Mouse (Mus musculus): ENCODE data around the gene Arf6.
A peak's percentile ranks its signal among the peaks of the same experiment; 100 is the strongest.
"Not testable (repeated sequence)": the region's sequence is repeated elsewhere in the genome, so short reads cannot be mapped to it uniquely, and the experiment has no call there.

The Arf6 gene

DNA sequence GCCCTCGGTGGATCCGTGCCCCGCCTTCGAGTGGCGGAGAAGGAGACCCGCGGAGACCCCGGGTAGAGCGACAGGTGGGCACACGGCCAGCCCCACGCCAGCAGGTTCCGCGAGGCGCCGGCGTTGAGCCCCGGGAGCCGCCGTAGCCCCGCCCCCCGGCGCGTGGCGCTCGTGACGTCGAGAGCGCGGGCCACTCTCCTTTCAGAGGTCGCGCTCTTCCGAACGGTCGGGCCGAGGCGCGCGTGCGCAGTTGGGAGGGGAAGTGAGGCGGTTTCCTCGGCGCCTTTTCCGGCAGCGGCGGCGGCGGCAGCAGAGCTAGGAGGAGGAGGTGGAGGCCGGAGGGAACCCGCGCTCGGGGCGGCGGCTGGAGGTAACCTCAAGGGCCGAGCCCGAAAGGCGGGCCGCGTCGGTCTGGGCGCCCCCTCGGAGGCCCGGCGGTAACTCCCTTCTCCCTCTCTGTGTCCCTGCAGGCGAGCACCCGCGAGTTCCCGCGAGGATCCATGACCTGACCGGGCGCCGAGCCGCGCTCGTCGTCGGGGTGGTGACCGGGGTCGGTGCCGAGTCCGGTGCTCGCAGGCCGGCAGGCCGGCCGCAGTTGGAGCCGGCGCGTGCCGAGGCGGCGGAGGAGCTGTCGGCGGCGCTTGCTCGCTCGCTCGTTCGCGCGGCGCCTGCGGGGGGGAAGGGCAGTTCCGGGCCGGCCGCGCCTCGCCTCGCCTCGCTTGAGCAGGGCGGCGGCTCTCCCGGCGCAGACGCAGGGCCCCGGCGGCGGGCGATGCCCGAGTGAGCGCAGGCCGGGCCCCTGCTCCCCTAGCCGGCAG, at the start of gene Arf6, which contains the start of gene Gm9887:
Arf6 (plus strand) TSS at position 297 of the 818 bp plus-strand sequence.
Gm9887 (minus strand) TSS at position 605 of the 818 bp plus-strand sequence.
- DNase-seq, result peak; percentile 98 to 99

DNA sequence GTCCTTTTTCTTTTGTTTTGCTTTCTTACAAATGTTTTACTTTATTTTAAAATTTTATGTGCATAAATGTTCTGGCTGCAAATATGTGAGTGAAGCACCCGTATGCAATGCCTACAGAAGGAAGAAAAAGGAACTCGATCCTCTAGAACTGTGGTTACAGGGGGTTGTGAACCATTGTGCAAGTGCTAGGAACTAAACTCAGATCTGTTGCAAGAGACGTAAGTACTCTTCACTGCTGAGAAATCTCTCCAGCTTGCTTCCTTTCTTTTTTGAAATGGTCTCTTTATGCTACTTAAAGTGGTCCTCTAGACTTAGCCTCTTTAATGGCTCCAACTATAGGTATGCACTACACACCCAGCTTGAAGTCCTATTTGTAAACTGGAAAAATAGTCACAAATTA, 40.8 kb upstream of the Arf6 start:
- peak in 1 of 2 experiments; percentile 20 for DNase-seq

GRCm38 (mm10) chr12:69332147-69332546, 39.8 kb upstream of the Arf6 start:
- DNase-seq, result no peak

DNA sequence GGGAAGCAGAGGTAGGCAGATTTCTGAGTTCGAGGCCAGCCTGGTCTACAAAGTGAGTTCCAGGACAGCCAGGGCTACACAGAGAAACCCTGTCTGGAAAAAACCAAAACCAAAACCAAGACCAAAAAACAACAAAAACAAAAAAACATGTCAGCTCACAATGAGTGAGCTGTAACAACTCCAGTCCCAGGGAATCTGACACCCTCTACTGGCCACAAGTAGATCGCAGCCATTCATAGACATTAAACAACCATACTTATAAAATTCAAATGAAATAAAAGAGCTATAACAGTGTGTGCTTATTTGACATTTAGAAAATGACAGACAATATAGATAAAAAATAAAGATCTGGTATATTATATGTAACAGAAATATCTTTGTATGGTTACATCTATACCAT, 38.4 kb upstream of the Arf6 start:
- peak in 1 of 2 experiments; percentile 51 for DNase-seq

DNA sequence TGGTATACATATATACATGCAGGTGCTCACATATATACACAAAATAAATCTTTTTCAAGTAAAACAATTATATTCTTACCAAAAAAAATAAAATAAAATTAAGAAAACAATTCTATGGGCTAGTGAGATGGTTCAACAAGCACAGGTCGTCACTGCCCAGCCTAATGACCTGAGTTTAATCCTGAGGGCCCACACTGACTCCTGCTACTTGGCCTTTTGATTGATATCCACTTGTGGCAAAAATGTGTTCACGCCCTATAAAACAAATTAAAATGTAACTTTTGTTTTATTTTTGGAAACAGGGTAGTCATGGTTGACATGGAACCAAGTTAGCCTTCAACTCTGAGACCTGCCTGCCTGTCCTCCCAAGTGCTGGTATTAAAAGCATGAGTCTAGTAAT, 22.0 kb upstream of the Arf6 start:
- no peak for DNase-seq

- DNase-seq, result no peak
Measured at GRCm38 (mm10) chr12:69351685-69352084, 20.3 kb upstream of the Arf6 start.

DNA sequence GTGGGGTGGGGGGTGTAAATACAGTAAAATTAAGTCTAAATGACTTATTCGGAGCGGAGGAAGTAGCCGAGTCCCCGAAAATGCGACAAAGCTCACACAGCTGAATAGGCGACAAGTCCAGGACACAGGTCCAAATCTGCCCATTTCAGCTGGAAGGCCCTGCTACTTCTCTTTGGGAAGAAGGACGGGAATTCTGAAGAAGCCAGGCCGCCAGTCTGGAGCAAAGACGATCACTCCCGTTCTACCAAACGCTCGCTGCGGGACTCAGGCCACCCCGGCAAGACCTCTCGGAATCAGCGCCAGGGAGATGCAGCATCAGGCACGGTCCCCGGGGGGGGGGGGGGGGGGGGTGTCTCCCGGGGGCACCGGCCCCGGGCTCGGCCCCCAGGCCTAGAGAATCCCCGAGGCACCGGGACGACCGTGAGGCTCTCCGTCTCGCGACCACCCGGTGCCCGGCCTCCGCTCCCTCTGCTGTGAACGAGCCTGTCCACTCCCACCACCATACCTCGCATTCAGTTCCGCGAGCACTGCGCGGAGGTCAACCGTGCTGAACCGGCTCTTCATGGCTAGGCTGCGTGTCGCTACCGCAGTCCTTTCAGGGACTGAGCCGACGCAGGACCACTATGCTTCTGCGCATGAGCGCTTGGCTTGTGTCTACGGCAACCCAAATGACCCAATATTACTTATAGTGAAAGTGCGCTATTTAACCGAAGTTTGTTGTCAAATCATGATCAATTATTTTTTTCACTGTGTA, 15.2 kb upstream of the Arf6 start, which contains the start of gene Nemf:
Nemf (minus strand) TSS at position 620 of the 754 bp plus-strand sequence.
- DNase-seq, result peak; percentile 87 to 88

DNA sequence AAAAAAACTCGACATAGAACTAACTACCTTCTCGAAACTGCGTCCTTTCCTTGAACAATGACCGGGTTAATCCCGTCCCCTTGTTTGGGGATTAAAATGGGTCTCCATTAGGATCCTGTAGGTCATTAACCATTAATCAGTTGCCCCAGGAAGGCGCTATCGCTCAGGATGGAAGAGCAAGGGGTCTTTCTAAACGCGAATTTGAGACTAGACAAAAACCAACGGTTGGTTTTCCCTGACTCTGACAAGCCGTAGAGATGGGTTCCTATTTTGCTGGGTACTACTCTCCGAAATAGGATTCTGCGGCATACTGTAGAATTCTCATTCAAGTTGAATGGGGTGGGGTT, 14.7 kb upstream of the Arf6 start:
- no peak for DNase-seq

DNA sequence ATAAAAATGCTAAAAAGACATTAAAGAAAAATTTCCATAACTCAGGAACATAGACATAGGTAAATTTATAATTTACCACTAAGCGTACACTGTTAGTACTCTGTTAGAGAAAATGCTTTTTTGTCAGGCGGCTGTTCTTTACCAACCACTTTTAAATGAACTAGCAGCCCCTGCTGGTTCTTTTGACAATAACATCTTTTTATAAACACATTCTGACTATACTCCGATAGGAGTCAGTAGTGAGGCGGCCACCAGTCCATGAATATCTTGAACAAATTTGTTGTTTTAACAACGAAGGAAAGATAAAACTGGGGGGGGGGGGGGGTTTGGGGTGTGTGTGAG, 11.3 kb upstream of the Arf6 start:
- DNase-seq, result peak; percentile 52 to 73

DNA sequence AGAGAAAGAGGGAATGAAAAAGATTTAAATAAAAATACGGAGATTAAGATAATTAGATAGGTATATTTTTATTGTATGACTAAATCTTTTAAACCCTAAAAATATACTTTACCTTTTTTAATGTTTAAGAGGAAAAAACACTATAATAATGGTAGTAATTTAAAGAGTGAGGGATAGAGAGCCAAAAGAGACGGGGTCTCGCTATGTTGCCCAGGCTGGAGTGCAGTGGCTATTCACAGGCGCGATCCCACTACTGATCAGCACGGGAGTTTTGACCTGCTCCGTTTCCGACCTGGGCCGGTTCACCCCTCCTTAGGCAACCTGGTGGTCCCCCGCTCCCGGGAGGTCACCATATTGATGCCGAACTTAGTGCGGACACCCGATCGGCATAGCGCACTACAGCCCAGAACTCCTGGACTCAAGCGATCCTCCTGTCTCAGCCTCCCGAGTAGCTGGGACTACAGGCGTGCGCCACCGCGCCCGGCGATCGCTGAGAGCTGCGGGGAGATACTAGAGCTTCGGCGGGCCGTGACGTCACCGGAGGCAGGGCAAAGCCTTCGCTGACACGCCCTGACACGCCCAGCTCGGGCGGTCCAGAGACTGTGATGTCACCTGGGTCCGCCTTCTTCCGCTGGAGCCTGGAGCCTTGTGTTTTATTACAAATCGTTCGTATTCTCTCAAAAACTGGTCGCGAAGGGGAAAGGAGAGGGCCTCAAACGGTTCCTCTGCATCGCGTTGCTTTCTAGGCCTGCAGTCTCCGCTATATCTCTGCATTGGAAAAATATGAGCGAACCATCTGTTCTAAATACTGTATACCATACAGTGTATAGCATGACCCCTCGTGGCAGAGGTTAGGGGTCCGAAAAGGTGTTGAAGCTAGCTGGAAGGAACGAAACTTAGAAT, 10.7 kb upstream of the Arf6 start:
- DNase-seq, result peak; percentile 99 to 100

GRCm38 (mm10) chr12:69361919-69362318, 10.0 kb upstream of the Arf6 start:
- DNase-seq, result no peak

DNA sequence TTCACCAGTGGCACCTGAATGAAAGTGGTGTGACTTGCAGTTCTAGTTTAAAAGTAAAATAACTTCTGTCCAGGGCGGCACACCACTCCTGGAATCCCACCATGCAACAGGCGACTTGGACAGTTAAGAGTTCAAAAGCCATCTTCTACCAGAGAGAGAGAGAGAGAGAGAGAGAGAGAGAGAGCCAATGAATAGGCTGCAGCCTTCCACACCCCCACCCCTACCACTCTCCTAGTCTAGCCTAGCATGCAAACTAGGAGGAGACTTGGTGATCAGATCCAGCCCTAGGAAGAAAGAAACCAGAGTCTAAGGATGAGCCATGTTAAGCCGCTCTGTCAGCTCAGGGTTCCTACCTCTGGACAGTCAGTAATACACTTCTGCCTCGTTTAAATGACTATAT, 9.6 kb upstream of the Arf6 start:
- DNase-seq, result no peak

DNA sequence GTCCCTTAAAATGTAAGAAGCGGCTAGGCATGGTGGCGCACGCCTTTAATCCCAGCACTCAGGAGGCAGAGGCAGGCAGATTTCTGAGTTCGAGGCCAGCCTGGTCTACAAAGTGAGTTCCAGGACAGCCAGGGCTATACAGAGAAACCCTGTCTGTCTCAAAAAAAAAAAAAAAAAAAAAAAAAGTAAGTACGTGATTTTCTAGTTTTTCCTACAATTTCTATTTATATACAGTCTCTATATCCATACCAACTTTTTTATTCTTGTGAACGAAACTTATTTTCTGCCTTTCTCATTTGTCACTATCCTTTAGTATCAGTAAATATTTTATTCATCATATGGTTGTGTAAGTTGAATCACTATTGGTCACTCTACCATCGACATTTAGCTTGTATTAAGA, 8.8 kb upstream of the Arf6 start:
- not testable (repeated sequence) for DNase-seq

- peak; percentile 87 to 89 for DNase-seq
Measured at GRCm38 (mm10) chr12:69363899-69364762, 7.8 kb upstream of the Arf6 start.

- DNase-seq, result no peak
Measured at GRCm38 (mm10) chr12:69365757-69366156, 6.2 kb upstream of the Arf6 start.

DNA sequence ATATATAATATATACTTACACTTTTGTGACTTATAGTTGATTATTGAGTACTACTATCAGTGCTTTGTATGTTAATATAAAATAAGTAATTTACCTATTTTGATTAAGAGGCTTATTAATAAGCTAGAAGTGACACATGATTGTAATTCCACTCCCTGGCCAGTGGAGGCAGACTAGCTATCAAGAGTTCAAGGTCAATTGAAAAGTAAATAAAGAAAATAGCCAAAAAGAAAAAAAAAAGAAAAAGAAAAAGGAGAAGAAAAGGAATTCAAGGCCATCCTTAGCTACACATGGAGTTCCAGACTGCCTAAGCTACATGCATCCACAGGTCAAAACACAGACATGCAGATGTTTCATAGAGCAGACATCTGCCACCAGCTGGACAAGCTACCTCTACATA, 5.5 kb upstream of the Arf6 start:
- no peak for DNase-seq

DNA sequence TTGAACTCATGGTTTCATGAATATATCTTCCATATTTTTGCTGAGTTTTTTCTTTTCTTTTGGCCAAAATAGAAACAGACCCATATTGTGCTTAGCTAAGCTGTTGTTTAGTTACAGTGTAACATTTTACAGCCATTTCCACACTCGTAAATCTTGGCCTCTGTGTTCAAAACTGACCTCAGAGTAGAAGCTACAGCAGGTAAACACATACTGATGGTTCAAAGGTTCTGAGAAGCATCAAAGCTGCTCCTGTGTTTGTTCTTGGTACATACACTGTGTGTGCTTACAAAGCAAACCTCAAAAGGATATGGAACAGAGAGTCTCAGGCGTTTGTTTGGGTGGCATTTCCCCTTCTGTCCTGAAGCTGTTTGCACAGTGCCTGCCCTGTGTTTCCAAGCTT, 4.4 kb upstream of the Arf6 start:
- DNase-seq, result no peak

DNA sequence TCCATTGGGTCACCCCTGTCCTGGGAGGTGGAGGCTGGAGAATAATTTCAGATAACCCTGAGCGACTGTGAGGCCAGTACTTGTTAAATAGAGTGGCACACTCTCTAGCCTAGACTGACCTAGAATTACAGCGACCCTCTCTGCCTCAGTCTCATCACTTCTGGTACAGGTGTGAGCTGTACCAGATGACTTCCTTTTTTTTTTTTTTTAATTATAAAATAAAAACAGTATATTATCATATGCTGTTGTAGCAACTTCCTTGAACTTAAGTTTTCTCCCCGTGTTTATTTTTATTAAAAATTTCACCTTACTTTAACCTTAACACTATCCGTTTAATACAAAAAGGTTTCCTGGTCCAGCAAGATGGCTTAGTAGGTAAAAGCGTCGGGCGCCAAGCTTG, 1.0 kb upstream of the Arf6 start:
- DNase-seq, result no peak

- no peak for DNase-seq
Measured at GRCm38 (mm10) chr12:69371421-69371853, 513 bp upstream of the Arf6 start.

DNA sequence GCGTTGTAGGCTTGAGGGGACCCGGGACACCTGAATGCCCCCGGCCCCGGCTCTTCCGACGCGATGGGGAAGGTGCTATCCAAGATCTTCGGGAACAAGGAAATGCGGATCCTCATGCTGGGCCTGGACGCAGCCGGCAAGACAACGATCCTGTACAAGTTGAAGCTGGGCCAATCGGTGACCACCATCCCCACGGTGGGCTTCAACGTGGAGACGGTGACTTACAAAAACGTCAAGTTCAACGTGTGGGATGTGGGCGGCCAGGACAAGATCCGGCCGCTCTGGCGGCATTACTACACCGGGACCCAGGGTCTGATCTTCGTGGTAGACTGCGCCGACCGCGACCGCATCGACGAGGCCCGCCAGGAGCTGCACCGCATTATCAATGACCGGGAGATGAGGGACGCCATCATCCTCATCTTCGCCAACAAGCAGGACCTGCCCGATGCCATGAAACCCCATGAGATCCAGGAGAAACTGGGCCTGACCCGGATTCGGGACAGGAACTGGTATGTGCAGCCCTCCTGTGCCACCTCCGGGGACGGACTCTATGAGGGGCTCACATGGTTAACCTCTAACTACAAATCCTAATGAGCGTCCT, 881 bp downstream of the Arf6 start:
- peak; percentile 32 to 46 for DNase-seq

Measured in lung, postnatal 4 days (tissue).